Mouse (Mus musculus): Measurements from ENCODE around the gene Rap1a. TPM values are rescaled to one million over a fixed set of nuclear protein-coding genes. Genes with fewer than 3 reads are reported as not detected.

Rap1a gene
- total and polyA plus RNA-seq, 2 experiments from 2014 or later = 36.4 to 70.5 TPM

DNA sequence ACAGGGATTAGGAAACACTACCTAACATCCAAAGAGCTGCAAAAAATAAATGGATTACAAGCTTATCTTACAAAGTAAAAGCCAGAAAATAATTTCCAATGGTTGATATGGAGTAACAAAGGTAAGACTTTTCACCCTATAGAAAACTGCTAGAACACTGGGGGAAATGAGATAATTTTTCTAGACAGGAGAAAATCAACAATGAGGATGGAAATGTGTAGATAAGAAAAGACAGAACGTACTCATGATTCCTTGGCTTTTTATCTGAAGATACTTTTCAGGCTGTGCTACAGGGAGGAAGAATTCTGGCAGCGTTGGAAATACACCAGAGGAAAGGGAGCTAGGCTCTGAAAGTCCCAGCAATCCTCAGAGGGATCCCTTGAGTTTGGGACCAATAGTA, 50.3 kb downstream of the Rap1a start:
- DNase-seq = no peak
- H3K27ac ChIP-seq (ENCODE audit: low read depth, low read length) = no peak overlapping the region
- 89% methylated on average over 2 of the region's 2 CpGs for WGBS
- no peak overlapping the region for H3K4me2 ChIP-seq (ENCODE audit: low read depth)
- H3K36me3 ChIP-seq (ENCODE audit: insufficient read depth) = 0 out of 2 replicates have a peak, but pooled peaks cover 4% of the 10 kb centered on the region
- H3K9me3 ChIP-seq (ENCODE audit: low read length) = no peaks in the 10 kb centered on the region
- H3K9ac ChIP-seq = no peak overlapping the region
- ATAC-seq = no peak
- H3K27me3 ChIP-seq (ENCODE audit: insufficient read depth, low read length) = no peaks in the 10 kb centered on the region
- no peaks in the 10 kb centered on the region for H3K4me1 ChIP-seq (ENCODE audit: insufficient read depth)
- no peak for TF ChIP-seq CTCF (IDR thresholded peaks at IDR 0.05; ENCODE audit: low read depth)
- no peak overlapping the region for H3K4me3 ChIP-seq (ENCODE audit: low read depth, low read length)

DNA sequence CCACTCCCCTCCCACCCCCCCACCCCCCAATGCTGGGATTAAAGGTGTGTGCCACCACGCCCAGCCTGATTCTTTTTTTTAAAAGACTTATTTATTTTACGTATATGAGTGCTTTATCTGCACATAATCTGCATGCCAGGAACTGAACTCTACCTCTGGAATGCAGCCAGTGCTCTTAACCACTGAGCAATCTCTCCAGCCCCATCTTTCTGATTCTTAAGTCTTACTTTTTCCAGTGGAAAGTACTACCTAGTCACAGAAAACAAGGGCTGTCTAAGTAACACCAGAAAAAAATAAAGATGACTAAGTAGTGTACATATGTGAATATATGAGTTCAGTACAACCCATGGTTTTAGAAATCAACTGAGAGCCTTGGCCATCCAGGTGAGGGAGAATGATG, 54.6 kb downstream of the Rap1a start:
- Histone ChIP-seq H3K27me3 (ENCODE audit: insufficient read depth, low read length) (no peaks in the 10 kb centered on the region), H3K4me2 (ENCODE audit: low read depth) (no peak overlapping the region), H3K27ac (ENCODE audit: low read depth, low read length) (no peak overlapping the region), H3K9me3 (ENCODE audit: low read length) (no peaks in the 10 kb centered on the region), H3K9ac (no peak overlapping the region), H3K36me3 (ENCODE audit: insufficient read depth) (0 out of 2 replicates have a peak, but pooled peaks cover 4% of the 10 kb centered on the region), H3K4me3 (ENCODE audit: low read depth, low read length) (no peak overlapping the region), H3K4me1 (ENCODE audit: insufficient read depth) (no peaks in the 10 kb centered on the region)
- ATAC-seq (no peak), DNase-seq (no peak)
- TF ChIP-seq CTCF (IDR thresholded peaks at IDR 0.05; ENCODE audit: low read depth) = no peak
- 88% methylated on average over 2 of the region's 2 CpGs for WGBS

DNA sequence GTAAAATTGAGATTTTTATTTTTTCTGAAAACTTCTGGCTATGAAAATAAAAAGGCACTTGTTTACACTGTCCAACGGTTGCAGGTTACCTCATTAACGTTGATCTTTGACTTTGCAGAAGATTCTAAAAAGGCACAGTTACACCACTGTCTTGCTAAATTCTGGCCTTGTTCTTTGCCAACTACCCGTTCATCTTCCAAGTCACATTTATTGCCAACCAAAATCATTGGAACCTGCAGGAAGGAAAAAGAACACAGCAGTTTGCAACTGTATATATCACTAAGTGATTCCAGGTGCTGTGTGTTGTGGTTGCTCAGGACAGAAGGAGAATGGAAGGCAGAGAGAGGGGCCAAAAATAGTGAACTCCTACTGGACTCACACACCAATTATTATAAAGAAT, 63.5 kb downstream of the Rap1a start:
- no peak for TF ChIP-seq CTCF (IDR thresholded peaks at IDR 0.05; ENCODE audit: low read depth)
- H3K27me3 ChIP-seq (ENCODE audit: insufficient read depth, low read length) = no peaks in the 10 kb centered on the region
- H3K36me3 ChIP-seq (ENCODE audit: insufficient read depth) = peaks cover 16% of the 10 kb centered on the region; the same call in 1 of the 2 replicates
- ATAC-seq (no peak), DNase-seq (no peak)
- no peak overlapping the region for H3K27ac ChIP-seq (ENCODE audit: low read depth, low read length)
- no peak overlapping the region for H3K9ac ChIP-seq
- H3K4me1 ChIP-seq (ENCODE audit: insufficient read depth) = no peaks in the 10 kb centered on the region
- H3K4me2 ChIP-seq (ENCODE audit: low read depth) = no peak overlapping the region
- H3K4me3 ChIP-seq (ENCODE audit: low read depth, low read length) = no peak overlapping the region
- WGBS = 87% methylated on average over 3 of the region's 3 CpGs
- no peaks in the 10 kb centered on the region for H3K9me3 ChIP-seq (ENCODE audit: low read length)

DNA sequence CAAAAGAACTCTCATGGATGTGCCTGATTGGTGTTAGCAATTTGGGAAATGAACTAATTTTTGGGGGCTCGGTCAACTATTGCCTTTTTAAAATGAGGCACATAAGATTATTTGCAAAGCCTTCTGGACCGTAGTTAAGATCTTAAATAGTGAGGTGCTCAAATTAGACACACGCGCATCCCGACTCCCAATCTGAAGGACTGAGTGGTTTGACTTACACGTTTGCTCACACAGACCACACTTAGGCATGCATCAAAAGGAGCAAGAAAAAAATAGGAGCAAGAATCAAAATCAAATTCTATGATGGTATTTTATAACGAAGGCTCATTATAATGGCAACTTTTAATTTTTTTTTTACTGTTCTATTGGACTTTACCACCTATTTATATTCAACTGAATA, 64.1 kb downstream of the Rap1a start:
- Histone ChIP-seq H3K4me3 (ENCODE audit: low read depth, low read length) (no peak overlapping the region), H3K36me3 (ENCODE audit: insufficient read depth) (peaks cover 16% of the 10 kb centered on the region; the same call in 1 of the 2 replicates), H3K9me3 (ENCODE audit: low read length) (no peaks in the 10 kb centered on the region), H3K9ac (no peak overlapping the region), H3K4me2 (ENCODE audit: low read depth) (no peak overlapping the region), H3K27me3 (ENCODE audit: insufficient read depth, low read length) (no peaks in the 10 kb centered on the region), H3K27ac (ENCODE audit: low read depth, low read length) (no peak overlapping the region), H3K4me1 (ENCODE audit: insufficient read depth) (no peaks in the 10 kb centered on the region)
- no peak for TF ChIP-seq CTCF (IDR thresholded peaks at IDR 0.05; ENCODE audit: low read depth)
- DNase-seq (no peak), ATAC-seq (no peak)
- 85% methylated on average over 7 of the region's 7 CpGs for WGBS

DNA sequence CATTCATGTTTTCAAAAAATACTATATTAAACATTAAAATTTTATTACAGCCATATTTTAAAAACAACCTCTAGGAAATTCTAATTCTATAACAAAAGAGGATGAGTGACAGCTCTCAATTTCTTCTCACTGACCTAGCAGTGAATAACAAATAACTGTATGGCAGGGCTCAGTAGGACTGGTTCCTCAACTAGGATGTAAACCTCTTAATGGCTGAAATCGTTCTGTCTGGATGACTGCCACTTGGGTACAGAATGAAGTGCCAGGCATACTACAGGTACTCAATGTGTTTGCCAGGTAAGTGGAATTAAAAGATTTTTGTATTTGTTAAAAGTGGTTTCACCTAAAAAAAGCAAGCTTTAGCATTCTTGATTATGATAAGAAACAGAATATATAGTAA, 65.0 kb downstream of the Rap1a start:
- no peak for ATAC-seq
- no peak overlapping the region for H3K4me2 ChIP-seq (ENCODE audit: low read depth)
- no peak for DNase-seq

DNA sequence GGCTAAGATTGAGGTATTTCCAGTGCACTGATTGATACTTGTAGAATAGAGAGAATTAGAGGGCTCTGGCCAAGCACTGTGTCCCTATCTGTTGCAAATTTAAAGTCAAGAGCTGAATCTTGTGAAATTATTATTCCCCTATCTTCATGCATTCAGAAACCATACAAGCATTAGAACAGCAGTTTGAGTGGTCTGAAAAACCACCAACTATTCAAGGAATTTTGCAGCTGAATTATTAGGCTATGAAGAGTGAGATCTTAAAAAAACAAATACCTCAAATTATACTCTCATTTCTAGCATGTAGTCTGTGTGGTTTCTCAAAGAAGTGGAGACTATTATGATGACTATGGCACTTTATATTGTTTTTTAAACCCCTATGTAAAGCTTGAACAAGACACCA, 65.9 kb downstream of the Rap1a start:
- Histone ChIP-seq H3K4me3 (ENCODE audit: low read depth, low read length) (no peak overlapping the region), H3K4me1 (ENCODE audit: insufficient read depth) (no peaks in the 10 kb centered on the region), H3K27ac (ENCODE audit: low read depth, low read length) (no peak overlapping the region), H3K27me3 (ENCODE audit: insufficient read depth, low read length) (no peaks in the 10 kb centered on the region), H3K9me3 (ENCODE audit: low read length) (no peaks in the 10 kb centered on the region), H3K36me3 (ENCODE audit: insufficient read depth) (peaks cover 28% of the 10 kb centered on the region), H3K4me2 (ENCODE audit: low read depth) (no peak overlapping the region), H3K9ac (no peak overlapping the region)
- no peak for DNase-seq
- TF ChIP-seq CTCF (IDR thresholded peaks at IDR 0.05; ENCODE audit: low read depth) = no peak
- ATAC-seq = no peak

More for the DNA sequence above, 65.0 kb downstream of the Rap1a start:
- Histone ChIP-seq H3K9me3 (ENCODE audit: low read length) (no peaks in the 10 kb centered on the region), H3K9ac (no peak overlapping the region), H3K4me1 (ENCODE audit: insufficient read depth) (no peaks in the 10 kb centered on the region), H3K4me3 (ENCODE audit: low read depth, low read length) (no peak overlapping the region), H3K27me3 (ENCODE audit: insufficient read depth, low read length) (no peaks in the 10 kb centered on the region), H3K36me3 (ENCODE audit: insufficient read depth) (peaks cover 22% of the 10 kb centered on the region), H3K27ac (ENCODE audit: low read depth, low read length) (no peak overlapping the region)
- TF ChIP-seq CTCF (IDR thresholded peaks at IDR 0.05; ENCODE audit: low read depth) = no peak
- WGBS = 75% methylated on average over 1 of the region's 1 CpGs

DNA sequence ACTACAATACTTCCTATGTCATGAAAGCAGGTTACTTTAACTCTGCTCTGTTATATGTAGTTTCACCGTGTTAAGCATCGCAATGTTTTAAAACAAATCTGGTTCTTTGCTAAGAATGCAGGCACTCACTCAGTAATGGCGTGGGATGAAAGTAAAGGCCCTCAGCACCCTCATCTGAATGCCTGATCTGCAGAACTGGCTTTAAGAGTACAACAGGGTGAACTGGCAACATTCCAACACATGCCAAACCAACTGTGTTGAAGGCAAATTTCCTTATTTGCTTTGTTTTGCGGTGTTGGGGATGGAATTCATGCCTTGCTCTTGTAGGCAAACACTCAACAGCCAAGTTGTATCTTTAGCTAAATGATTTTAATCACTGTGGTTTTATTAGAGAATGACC, 67.6 kb downstream of the Rap1a start:
- no peak overlapping the region for H3K9ac ChIP-seq
- H3K27ac ChIP-seq (ENCODE audit: low read depth, low read length) = no peak overlapping the region
- no peak for TF ChIP-seq CTCF (IDR thresholded peaks at IDR 0.05; ENCODE audit: low read depth)
- DNase-seq (no peak), ATAC-seq (no peak)
- H3K4me1 ChIP-seq (ENCODE audit: insufficient read depth) = no peaks in the 10 kb centered on the region
- H3K4me3 ChIP-seq (ENCODE audit: low read depth, low read length) = no peak overlapping the region
- 76% methylated on average over 4 of the region's 4 CpGs for WGBS
- H3K36me3 ChIP-seq (ENCODE audit: insufficient read depth) = peaks cover 28% of the 10 kb centered on the region
- no peak overlapping the region for H3K4me2 ChIP-seq (ENCODE audit: low read depth)
- no peaks in the 10 kb centered on the region for H3K27me3 ChIP-seq (ENCODE audit: insufficient read depth, low read length)
- no peaks in the 10 kb centered on the region for H3K9me3 ChIP-seq (ENCODE audit: low read length)

DNA sequence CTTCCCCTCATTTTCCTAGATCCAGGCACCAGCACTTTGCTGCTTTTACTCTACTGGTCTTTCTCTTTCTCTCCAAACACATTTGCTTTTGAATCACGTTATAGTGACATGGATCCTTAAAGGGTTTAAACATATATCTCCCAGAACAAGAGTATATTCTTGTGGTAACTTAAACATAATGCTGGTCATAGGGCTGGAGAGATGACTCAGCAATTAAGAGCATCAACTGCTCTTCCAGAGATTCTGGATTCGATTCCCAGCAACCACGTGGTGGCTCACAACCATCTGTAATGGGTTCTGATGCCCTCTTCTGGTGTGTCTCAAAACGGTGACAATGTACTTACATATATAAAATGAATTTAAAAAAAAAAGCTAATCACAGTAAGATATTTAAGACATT, 68.8 kb downstream of the Rap1a start:
- 89% methylated on average over 4 of the region's 4 CpGs for WGBS
- no peaks in the 10 kb centered on the region for H3K27me3 ChIP-seq (ENCODE audit: insufficient read depth, low read length)
- no peak overlapping the region for H3K27ac ChIP-seq (ENCODE audit: low read depth, low read length)

More for the DNA sequence above, 68.8 kb downstream of the Rap1a start:
- Histone ChIP-seq H3K36me3 (ENCODE audit: insufficient read depth) (peaks cover 25% of the 10 kb centered on the region), H3K9ac (no peak overlapping the region), H3K4me1 (ENCODE audit: insufficient read depth) (no peaks in the 10 kb centered on the region), H3K4me3 (ENCODE audit: low read depth, low read length) (no peak overlapping the region), H3K9me3 (ENCODE audit: low read length) (no peaks in the 10 kb centered on the region), H3K4me2 (ENCODE audit: low read depth) (no peak overlapping the region)
- TF ChIP-seq CTCF (IDR thresholded peaks at IDR 0.05; ENCODE audit: low read depth) = no peak
- ATAC-seq (no peak), DNase-seq (no peak)
